Mouse (Mus musculus) right cerebral cortex, adult 18-20 months (tissue): ENCODE measurements at regions not wholly inside any gene's neighbourhood (a gene's known extent, or its start where the extent isn't known, plus 50 kb on each side); places are given as distances from the start of the nearest gene placed in this dataset.
A peak's percentile ranks its signal among the peaks of the same experiment; 100 is the strongest.

Experiments used
- DNase-seq: peaks from one replicate; pipeline ENCODE4 v3.0.0; 2022; ENCODE audit warnings: mixed read lengths

GRCm38 (mm10) chr13:97847561-97847960 lies 87.1 kb upstream of the Gm10260 start:
- DNase-seq = no peak

GRCm38 (mm10) chr13:97845148-97845547 lies 84.7 kb upstream of the Gm10260 start:
- DNase-seq = no peak

- no peak for DNase-seq
Observed at GRCm38 (mm10) chr13:97842801-97843200, 82.4 kb upstream of the Gm10260 start.

GRCm38 (mm10) chr13:97841503-97841902 lies 81.1 kb upstream of the Gm10260 start:
- no peak for DNase-seq

- no peak for DNase-seq
Observed at GRCm38 (mm10) chr13:97839617-97840308, 79.3 kb upstream of the Gm10260 start.

GRCm38 (mm10) chr13:97837443-97838000 lies 77.1 kb upstream of the Gm10260 start:
- DNase-seq = no peak

GRCm38 (mm10) chr13:97832448-97832847 lies 72.0 kb upstream of the Gm10260 start:
- no peak for DNase-seq

- DNase-seq = no peak
Observed at GRCm38 (mm10) chr13:97831839-97832238, 71.4 kb upstream of the Gm10260 start.

GRCm38 (mm10) chr13:97829558-97829957 lies 69.1 kb upstream of the Gm10260 start:
- DNase-seq = no peak

GRCm38 (mm10) chr13:97825801-97826576 lies 65.6 kb upstream of the Gm10260 start:
- DNase-seq = no peak

- DNase-seq = no peak
Observed at GRCm38 (mm10) chr13:97825361-97825760, 64.9 kb upstream of the Gm10260 start.

GRCm38 (mm10) chr13:97824071-97824716 lies 63.8 kb upstream of the Gm10260 start:
- peak; percentile 64 for DNase-seq

- DNase-seq = no peak
Observed at GRCm38 (mm10) chr13:97821630-97822029, 61.2 kb upstream of the Gm10260 start.

- no peak for DNase-seq
Observed at GRCm38 (mm10) chr13:97821011-97821410, 60.6 kb upstream of the Gm10260 start.

GRCm38 (mm10) chr13:97820401-97820800 lies 60.0 kb upstream of the Gm10260 start:
- no peak for DNase-seq

GRCm38 (mm10) chr13:97819036-97819435 lies 58.6 kb upstream of the Gm10260 start:
- no peak for DNase-seq

- no peak for DNase-seq
Observed at GRCm38 (mm10) chr13:97816923-97817322, 56.5 kb upstream of the Gm10260 start.
